Mouse (Mus musculus): Measurements from ENCODE around the gene Erh.
A peak's percentile ranks its signal among the peaks of the same experiment; 100 is the strongest.

The Erh gene

DNA sequence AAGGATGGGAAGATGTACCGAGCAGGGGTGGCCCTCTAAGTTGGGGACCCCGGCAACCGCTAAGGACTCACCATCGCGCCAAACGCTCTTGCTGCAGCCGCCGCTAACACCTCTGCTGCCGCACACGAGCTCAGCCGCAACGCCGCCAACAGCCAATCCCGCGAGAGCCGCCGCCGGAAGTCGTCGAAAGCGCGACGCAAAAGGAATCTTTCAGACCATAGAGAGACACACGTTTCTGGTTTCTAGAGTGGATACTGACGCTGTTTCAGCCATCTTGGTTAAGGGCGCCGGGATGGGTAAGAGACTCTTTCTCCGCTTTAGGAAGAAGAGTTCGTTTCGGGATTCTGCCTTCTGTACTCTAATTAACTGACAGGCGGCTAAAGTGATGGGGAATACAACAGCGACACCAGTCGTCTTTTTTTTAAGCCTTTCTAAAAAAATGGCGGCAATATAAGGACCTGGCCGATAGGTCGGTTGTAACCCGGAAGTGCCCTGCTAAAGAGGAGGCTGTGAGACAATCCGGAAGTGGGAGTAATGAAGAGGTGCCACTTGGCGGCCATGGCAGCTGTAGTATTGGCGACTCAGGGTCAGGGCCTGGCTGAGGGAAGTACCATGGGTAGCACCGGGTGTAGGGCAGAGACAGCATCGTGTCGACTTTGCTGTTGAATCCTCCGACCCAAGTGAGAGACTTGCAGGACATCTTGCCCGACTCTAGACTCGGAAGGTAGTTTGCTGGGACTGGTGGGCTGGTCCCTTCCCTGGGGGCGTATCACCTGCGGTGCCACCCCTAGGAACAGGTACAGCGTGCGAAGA, at the start of gene Erh, which contains the start of gene Slc39a9:
Erh (minus strand) TSS at position 649 of the 813 bp plus-strand sequence.
Slc39a9 (plus strand) TSS at position 191 of the 813 bp plus-strand sequence.
- DNase-seq = peak; percentile 92

DNA sequence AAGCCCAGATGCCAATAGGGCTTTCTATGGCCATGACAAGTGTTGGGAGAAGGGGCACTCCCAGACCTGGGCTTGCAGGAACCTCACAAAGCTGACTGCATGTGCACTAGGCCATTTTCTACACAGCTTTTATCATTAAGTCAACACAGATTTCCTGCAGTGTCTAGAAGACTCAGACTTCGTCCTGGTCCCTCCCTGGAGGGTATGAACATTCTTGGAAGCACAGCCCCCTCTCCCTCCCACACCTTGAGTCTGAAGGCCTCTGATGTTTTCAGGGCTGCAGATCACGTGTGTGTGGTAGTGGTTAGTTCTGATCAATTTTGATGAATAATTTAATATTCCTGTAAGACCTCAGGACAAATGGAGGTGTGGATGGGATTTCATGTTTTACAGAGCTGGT, 49.6 kb upstream of the Erh start:
- no peak for DNase-seq

DNA sequence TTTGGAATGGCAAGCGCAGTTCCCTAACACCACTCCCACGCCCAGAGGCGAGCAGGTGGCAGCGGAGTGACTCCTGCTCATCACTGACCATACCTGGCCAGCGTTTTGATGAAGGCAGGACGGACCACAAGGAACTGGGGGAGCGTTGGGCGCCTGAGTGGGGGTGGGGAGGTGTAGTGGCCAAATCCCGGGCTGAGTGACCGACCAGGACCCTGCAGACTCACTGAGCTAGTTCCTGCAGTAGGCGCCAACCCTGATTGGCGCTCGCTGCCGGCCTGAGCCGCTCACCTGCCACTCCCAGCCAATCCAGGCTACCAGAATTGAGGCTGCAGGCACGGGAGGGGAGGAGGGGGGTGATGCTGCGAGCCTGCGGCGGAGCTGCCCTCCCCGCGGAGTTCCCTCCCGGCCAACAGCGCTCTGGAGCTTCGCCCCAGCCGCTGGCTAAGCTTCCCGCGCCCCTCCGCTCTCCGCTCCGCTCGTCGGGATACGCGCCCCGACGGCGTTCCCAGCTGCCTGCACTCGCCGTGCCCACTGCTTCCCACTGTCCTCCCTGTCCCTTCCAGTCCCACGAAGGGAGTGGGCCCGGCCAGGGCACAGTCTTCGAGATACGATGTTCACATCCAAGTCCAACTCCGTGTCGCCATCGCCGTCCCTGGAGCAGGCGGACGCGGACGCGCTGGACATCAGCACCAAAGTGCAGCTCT, 48.3 kb upstream of the Erh start, which contains the start of gene Plekhd1:
Plekhd1 (plus strand) TSS at position 323 of the 704 bp plus-strand sequence.
- DNase-seq = peak; percentile 37

DNA sequence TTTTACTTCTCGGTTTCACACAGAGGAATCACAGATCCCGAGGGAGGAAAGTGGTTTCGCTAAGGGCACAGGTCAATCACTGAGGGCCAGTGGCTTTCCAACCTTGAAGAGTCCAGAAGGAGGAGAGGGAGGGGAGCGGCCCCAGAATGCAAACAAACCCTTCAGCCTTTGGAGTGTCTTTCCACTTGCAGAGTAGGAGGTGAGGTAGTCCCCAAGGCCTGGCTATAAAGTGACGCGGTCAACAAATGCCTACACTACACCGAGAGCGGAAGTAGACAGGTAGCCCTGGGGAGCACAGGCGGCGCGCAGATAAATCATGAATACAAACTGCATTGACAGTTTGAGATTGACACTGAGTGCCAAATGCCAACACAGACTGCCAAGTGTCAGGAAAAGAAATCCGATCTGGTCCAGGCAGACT, 47.5 kb upstream of the Erh start:
- DNase-seq = no peak

DNA sequence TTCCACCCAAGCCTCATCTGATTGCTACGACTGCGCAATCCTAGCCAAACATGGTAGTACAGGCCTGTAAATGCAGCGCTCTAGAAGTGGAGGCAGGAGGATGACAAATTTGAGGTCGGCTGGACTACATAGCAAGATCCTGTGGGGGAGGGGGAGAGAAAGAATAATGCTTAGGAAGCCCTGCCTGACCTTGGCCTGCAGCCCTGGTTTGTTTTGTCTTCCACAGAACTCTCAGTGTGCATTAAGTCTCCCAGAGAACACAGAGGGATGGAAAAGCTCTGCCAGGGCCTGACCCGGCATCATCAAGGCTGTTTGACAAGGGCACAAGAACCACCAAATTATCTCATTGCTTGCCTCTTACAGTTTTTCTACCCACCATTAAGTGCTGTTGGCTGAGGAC, 45.6 kb upstream of the Erh start:
- no peak for DNase-seq

DNA sequence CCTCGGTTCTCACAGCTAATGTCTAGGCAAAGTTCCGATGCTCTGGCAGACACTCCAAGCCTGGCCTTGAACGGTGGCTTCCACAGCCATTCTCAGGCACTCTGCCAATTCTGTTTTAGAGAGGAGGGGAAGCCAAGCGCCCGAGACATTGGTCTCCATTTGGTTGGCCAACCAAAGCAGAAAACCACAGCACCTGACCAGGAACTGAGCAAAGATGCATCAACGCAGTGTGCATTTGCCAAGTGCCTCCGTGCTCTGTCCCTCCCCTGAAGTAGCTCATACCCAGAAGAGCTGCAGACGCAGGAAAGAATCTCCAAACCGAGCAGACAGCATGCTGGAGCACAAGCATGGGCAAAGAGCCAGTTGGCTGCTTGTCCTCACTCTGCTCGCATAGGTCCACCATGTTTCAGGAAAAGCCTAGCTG, 43.7 kb upstream of the Erh start:
- DNase-seq = no peak

DNA sequence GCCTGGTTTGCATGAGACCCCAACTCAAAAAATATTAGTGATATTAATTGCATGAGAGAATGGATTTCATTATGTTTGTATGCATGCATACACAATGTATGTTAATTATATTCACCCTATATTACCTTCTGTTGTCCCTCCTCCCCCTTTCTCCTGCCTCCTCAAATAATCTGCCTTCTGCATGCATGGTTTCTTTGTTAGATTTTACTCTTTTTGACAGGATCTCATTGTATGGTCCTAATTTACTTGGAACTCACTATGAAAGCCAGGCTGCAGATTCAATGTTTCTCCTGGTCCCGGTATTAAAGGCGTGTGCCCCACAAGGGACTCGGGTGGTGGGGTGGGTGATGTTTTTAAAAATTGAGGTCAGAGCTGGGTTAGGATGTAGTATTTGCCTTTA, 40.2 kb upstream of the Erh start:
- DNase-seq = no peak

DNA sequence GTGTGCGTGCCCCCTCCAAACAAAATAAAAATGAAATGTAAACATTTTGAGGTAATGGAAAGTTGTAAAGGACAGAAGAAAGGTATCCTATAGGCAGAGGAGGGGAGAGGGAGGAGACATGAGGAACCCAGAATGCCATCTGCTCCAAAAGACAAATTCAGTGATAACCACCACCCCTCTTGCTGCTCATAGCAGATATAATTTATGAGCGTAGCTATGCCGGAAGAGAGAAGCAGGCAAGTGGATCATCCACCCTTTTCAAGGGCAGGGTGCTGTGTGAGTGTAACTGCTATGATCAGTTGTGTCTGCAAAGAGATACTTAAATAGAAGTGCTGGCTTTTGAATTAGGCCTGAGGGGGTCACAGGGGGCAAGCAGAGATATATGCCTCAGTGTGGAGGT, 39.4 kb upstream of the Erh start:
- no peak for DNase-seq

DNA sequence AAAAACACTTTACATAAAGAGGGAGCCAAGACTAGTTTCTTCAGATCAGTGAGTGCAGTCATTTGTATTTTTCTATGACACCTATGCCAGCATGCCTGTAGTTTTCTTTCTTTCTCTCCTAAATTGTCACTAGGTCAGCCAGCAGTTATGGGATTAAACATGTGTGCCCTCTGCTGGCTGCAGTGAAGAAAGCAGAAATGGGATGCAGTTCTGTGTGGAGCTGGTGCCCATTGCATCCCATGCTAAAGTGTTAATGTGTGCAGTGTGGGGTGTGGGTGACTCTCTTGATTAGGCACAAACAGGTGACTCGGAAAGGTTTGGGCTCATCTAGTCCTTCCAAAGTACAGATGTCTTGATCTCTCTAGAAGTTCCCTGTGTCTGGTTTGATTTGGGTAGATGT, 37.2 kb upstream of the Erh start:
- peak; percentile 44 for DNase-seq

DNA sequence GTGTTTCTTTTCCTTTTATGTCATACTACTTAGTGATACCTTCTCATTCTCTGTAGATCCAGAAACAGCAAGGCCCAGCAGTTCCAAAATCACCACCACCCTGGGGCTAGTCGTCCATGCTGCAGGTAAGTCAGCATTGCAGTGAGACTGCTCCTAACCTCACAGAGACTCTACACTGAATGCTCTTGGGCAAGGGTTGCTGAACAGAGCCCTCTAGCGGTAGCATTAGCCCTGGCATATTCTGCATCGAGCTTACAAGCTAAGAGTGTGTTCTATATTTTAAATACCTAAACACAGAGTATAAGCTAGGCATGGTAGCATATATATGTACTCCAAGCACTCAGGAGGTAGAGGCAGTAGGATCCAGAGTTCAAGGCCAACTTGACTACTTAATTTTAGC, 29.0 kb upstream of the Erh start:
- DNase-seq = peak; percentile 64

DNA sequence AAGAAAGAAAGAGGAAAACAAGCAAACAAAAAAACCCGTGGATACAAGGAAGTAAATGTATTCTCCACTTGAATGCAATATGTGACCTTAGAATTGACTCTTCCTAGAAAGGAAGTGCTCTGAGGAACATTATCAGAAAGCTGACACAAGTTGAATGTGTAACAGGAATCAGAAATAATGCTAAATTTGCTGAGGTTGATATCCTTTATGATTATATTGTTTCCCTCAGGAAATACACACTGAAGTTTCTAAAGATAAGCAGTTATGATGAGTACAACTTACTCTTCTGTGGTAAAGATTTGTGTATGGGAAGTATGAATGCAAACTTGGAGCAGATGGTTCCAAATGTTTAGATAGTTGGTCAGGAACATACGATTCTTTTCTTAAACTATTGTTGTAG, 24.2 kb upstream of the Erh start:
- no peak for DNase-seq

DNA sequence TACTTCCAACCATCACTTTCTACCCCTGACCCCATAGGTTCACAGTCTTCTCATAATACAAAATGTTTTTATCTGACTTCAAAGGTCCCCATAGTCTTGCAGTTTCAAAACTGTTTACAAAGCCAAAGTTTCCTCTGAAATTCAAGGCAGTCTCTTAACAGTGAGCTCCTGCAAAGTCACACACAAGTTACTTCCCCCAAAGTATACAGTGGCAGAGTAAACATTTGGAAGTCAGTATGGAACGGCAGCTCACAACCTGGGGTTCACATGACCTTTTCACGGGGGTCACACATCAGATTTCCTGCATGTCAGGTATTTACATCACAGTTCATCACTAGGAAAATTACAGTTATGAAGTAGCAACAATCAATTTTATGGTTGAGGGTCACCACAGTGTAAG, 19.8 kb upstream of the Erh start:
- no peak for DNase-seq

DNA sequence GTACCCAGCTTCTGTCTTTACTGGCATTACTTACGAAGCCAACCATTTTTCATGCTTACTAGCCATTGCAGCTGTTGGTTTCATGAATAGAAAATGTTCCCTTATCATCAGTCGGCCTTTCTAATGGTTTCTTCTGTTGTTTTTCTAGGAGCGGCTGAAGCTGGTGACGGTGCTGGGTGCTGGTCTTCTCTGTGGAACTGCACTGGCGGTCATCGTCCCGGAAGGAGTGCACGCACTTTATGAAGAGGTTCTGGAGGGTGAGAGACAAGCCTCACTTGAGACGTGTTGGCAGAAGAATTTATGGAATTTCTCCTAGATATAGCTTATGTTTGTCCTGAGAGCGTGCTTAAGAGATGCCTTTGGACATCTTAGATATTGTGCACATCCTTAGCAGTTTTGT, 18.2 kb upstream of the Erh start:
- no peak for DNase-seq

DNA sequence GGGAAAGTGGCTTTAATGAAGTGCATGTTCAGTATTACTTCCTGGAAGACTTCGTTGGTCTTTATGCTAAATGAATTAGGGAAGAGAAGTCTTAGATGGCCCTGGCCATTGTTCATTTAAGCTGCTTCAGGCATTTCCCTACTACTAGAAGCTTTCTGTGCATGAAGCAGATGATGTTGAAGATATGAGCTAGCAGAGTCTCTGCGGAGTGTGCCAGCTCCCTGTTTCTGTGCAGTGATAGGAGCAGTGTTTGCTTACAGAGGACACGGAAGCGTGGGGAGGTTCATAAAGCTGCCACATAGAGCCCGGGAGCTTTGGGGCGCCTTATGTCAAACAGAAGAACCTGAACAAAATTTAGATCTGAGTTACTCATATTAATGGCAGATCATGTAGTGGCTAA, 14.5 kb upstream of the Erh start:
- no peak for DNase-seq

DNA sequence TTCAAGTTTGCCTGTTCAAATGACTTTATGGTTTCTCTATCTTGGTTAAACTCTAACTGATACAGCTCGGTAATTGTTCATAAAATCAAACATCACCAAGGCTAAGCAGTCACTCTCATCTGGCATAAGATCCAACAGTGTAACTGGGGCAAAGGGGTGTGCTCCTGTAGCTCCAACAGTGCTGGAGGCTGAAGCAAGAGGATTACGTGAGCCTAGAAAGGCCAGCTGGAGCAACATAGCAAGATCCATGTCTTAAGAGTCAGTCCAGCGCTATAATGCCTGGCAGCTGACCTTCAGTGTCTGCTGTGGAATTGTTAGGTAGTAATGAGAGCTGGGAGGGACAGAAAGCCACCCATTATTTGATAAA, 10.5 kb upstream of the Erh start:
- no peak for DNase-seq

DNA sequence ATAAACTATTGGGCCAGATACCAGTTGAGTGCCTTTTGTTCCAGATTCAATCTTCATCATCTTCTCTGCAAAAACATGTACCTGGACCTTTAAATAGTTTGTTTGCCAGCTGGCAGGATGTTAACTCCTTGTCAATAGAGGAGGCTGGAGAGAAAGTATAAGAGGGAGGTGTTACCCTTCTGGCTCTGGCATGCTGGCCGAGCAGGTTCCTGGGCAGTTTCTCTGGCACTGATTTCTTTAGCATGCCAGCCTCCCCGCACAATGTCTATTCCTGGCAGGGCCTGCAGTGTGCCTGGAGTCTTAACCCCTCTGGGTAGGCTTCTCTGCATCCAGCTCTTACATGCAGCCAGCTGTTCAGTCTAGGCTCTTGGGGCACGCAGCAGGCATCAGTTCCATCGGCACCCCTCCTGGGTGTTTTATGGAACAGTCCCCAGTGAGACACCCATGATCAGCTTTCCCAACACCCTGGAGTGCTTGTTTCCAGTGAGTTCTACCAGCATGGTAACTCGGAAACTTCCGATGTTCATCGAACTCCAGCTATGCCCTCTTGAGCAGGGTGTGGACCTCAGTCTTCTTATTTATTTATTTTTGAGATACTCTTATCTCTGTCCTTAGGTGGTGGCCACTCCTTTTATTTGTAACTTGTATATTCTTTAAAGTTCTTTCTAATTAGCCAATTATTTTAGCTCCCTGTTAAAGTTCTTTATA, 10.0 kb upstream of the Erh start:
- DNase-seq = no peak

DNA sequence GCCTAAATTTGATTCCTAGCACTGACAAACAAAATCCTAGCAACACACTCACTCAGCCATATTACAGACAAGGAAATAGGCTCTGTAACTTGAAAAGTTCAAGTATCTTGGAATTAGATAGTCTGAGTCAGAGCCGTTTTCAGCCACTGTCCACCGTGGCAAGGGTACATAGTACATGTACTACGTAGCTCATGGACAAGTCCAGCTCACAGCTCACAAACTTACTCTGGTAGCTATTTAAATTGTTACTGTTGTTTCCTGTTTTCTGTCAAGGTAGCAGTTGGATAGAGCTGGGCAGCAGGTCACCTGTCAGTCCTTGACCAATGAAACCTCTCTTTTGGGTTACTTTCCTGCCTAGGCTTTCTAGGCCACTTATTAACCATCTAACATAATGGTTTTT, 2.2 kb upstream of the Erh start:
- DNase-seq = no peak

DNA sequence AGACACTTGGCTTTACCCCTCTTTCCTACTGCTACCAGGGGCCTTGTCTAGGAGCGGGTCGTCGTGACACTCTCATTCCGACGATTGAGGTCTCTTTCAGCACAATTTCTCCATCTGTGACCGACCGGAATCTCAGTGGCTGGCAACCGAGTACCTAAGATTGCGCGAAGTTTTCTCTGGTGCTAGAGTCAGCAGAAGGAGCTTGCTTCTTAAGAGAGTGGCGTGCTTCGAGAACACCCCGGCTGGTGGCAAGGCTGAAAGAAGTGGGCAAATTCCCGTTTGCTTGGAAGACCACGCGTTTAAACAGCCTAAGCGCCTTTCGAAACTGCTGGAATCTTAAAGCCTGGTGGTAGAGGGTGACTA, 346 bp upstream of the Erh start:
- no peak for DNase-seq

DNA sequence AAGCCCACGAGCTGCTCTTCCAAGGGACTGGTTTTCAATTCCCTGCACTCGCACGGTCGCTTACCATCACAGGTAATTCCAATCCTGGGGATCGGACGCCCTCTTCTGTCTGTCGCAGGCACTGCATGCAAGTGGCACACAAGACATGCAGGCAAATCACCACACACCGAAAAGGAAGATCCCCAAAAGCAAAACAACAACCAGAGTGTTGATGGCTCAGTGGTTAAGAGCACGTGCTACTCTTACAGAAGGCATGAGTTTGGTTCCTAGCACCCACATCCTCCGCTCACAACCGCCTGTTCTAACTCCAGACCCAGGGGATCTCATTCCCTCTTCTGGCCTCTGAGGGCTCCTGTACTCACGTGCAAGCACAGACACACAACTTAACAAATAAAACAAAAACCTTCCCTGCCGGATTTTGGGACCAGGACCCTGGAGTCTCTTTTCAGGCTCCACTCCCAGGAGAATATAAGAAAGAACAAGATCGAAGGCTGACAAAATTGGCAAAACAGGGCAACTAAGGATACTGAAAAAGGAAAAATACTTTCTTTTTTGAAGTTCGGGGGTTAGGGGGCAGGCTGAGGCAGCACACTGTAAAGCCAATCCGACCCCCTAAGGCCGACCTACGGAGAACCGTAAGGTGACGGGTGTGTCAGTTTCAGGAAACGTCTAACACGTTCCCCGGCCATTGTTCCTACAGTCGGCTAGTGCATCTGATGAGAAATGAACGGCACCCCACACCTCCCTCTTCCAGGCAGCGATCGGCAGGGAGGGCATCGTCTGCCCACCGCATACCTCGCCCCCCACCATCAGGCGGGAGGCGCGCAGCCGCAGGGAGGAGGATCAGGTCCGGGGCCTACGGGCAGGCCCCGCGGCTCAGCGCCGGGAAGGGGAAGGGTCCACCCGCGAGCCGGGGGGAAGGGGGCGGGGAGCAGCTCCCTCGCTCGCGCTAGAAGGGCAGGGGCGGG, 1.1 kb downstream of the Erh start:
- peak; percentile 81 for DNase-seq

DNA sequence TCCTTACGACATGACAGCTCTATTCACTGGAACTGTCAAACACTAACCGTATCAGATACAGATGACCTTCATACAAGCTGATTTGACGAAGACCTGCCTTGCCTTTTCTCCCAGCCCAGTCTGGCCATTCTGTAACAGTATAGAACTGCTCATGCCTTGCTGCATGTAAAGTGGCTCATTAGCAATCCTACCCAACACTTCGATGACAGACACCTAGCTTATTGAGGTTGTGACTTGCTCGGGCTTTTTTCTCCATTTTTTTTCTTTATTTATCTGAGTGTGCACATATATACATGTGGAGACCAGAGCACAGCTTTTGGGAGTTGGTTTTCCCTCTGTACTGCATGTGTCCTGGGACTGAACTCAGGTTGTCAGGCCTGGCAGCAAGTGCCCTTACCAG, 12.4 kb downstream of the Erh start:
- no peak for DNase-seq

DNA sequence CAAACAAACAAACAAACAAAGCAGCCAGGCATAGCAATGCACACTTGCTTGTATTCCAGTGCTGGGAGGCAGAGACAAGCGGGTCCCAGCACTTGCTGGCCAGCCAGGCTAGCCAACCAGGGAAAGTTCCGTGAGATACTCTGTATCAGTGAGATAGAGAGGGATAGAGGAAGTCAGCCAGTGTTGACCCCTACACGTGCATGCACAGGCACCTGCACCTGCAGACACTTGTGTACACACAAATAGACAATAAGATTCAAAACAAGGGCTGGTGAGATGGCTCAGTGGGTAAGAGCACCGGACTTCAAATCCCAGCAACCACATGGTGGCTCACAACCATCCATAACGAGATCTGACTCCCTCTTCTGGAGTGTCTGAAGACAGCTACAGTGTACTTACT, 23.6 kb downstream of the Erh start:
- DNase-seq = no peak

DNA sequence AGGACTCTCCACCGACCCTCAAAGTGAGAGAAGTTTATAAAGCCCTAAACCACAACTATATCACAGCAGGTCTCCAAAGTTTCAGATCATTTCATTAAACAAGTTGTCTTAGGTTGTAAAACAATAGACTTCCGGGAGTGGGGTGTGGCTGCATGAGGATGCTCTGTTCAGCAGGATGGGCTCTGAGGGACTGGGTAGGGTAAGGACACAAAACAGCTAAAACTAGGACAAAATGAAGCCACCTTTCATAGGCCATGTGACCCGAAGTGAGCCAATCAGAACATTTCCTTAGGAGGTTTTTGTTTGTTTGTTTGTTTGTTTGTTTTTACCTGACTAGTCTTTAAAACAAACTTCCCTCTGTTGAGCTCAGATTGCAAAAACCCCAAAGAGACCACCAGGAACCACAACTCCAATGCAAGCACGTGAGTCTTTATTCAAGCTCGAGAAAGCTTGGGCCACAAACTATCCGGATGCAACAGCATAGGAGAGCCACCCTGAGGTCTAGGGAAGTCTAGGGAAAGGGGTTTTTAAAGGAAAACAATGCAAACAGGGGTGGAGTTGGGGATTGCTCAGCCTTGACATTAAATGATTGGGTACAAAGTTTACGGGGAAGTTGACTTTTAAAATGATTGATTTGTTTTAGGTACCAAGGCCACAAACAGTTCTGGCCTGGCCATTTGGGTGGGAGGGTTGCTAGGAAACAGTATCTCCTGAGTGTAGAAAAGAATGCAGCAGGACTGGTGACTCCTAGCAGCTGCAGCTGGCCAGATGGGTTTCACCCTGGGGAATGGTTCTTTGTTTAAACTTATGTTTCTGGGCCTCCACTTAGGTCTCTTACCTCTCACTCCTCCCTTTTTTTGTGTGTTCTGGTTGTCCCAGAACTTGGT, 28.5 kb downstream of the Erh start:
- no peak for DNase-seq
